Mouse (Mus musculus): Measurements from ENCODE around the gene Neurod6. TPM values are rescaled to one million over a fixed set of nuclear protein-coding genes. Genes with fewer than 3 reads are reported as not detected.

The Neurod6 gene
- total RNA-seq, 2 experiments from 2014 or later: not detected

GRCm38 (mm10) chr6:55646824-55647560 is 34.1 kb downstream of the Neurod6 start:
- no peak for DNase-seq (ENCODE audit: low spot score in 2 of 2)

DNA sequence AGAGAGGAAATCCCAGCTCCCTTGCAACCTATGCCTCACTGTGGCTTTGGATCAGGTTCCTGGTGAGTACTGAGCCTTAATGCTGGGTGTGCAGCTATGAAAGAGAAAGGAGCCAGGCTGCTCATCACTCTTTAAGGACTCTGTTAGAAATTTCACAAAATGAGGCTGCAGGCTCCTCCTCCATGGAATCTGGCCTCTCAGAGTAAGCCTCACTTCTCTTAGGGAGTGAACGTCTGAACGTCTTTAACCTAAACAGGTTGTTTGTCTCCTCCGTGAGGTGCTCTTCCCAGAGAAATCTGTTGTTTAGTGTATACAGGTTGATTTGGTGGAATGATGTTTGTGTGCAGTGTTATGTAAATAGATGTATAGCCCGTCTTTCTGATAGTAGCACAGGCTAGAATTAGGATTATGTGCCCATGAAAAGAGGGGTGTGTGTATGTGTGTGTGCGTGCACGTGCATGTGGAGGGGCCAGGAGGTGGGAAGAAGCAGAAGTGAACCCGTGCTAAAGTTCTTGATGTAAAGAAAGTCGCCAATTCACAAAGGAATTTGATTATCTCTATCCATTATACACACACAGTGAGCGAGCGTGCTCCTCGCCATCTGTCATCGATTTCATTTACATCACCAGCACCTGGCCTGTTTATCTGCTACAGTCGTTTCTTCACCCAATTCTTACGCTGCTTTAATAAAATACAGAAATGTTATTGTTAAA is 34.8 kb downstream of the Neurod6 start:
- no peak for DNase-seq (ENCODE audit: low spot score in 2 of 2)

DNA sequence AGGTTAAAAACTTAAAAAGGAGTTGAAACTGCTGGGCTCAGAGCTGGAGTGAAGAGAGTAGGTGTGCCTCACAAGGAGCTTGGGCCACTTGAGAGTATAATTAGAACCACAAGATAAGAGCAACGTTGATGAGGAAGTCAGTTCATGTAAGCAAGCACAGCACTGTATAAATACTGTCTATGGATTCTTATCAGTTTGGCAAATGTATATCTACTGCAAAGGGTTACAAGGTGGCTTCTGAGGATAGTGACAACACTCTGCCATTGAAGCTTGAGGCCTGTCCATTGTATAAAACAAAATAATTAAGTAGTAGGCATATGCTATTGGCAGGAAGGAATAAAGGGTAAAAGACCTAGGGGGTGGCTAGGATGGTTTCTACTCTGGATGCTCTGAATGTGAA is 46.4 kb downstream of the Neurod6 start:
- no peak for DNase-seq (ENCODE audit: low spot score in 2 of 2)

Other genes starting within 250 kb of the Neurod6 start
- 10 to 100 TPM in 1 of 2 experiments, 1 to 10 TPM in 1; 9.3 to 10.4 TPM for gene Adcyap1r1, start 229.3 kb downstream of the Neurod6 start, total RNA-seq (2021)
- gene Itprid1, start 155.6 kb upstream of the Neurod6 start, total RNA-seq (2021): not detected